Mouse (Mus musculus) spleen, adult 2 months (tissue): ENCODE results near the gene Lrrc55. TPM values are rescaled to one million over a fixed set of nuclear protein-coding genes. Genes with fewer than 3 reads are reported as not detected.

Experiments
- DNase-seq, 2 experiments: peaks; one replicate each; pipeline versions ENCODE4 v3.0.0 to v3.0.0-alpha.2; 2012 to 2021; ENCODE audit warnings: low spot score in 2 of 2, low read depth in 1 of 2
- H3K27ac ChIP-seq: fragments of 200-500 bp; 2 replicates; pipeline ENCODE4 v1.5.1; 2012; ENCODE audit warnings: low read length, inconsistent platforms; ENCODE audit not compliant: insufficient read depth
- H3K27me3 ChIP-seq: fragments of 200-500 bp; 2 replicates; pipeline ENCODE4 v1.6.1; 2012; ENCODE audit warnings: mild to moderate bottlenecking, moderate library complexity, low read length, inconsistent platforms; ENCODE audit not compliant: control insufficient read depth, insufficient read depth
- H3K36me3 ChIP-seq: fragments of 200-500 bp; 2 replicates; pipeline ENCODE4 v1.6.1; 2012; ENCODE audit warnings: mild to moderate bottlenecking, low read length, inconsistent platforms; ENCODE audit not compliant: control insufficient read depth, insufficient read depth
- H3K4me1 ChIP-seq: fragments of 200-500 bp; 2 replicates; pipeline ENCODE4 v1.6.1; 2011; ENCODE audit warnings: inconsistent platforms; ENCODE audit not compliant: control insufficient read depth, insufficient read depth, insufficient read length
- H3K4me3 ChIP-seq: fragments of 200-500 bp; 2 replicates; pipeline ENCODE4 v1.5.1; 2011; ENCODE audit warnings: mild to moderate bottlenecking, inconsistent platforms; ENCODE audit not compliant: insufficient read depth, insufficient read length; ENCODE audit errors: extremely low read depth
- CTCF ChIP-seq: fragments of 200-500 bp; IDR thresholded peaks from 2 replicates; pipeline ENCODE4 v1.5.1; 2011; ENCODE audit warnings: mild to moderate bottlenecking, inconsistent platforms; ENCODE audit not compliant: insufficient read depth, insufficient read length, insufficient replicate concordance; ENCODE audit errors: extremely low read depth
- POLR2A ChIP-seq: fragments of 200-500 bp; IDR thresholded peaks from 2 replicates; pipeline ENCODE4 v1.6.1; 2011; ENCODE audit warnings: low read depth, low read length, inconsistent platforms
- WGBS: fragments of 180-500 bp; shearing (Covaris S2); methylation state at CpG from one replicate; pipeline ENCODE4 v1.1.7; 2018; 5-methylcytosine and 5-hydroxymethylcytosine counted together
- polyA plus RNA-seq: library from polyadenylated mRNA; depleted of rRNA; stranded (reverse); fragments of >200 nt; gene quantifications from 2 replicates; pipeline ENCODE4 v1.2.3, GENCODE M21; 2012

Lrrc55 gene
- polyA plus RNA-seq, 1 experiment, result 0.19 TPM

GRCm38 (mm10) chr2:85167624-85168023 lies 29.4 kb downstream of the Lrrc55 start:
- 39% methylated on average over 1 of the region's 1 CpGs for WGBS
- TF ChIP-seq CTCF, result no peak
- TF ChIP-seq POLR2A, result no peak
- H3K4me3 ChIP-seq, result no peak overlapping the region
- no peaks in the 10 kb centered on the region for H3K27me3 ChIP-seq
- H3K36me3 ChIP-seq, result no peaks in the 10 kb centered on the region
- no peak for DNase-seq
- no peaks in the 10 kb centered on the region; the same call in 1 of the 2 replicates for H3K4me1 ChIP-seq
- H3K27ac ChIP-seq, result no peak overlapping the region

GRCm38 (mm10) chr2:85163311-85164047 lies 33.5 kb downstream of the Lrrc55 start:
- Histone ChIP-seq H3K4me1 (no peaks in the 10 kb centered on the region; the same call in 1 of the 2 replicates), H3K27ac (no peak overlapping the region), H3K36me3 (no peaks in the 10 kb centered on the region), H3K4me3 (no peak overlapping the region), H3K27me3 (no peaks in the 10 kb centered on the region)
- DNase-seq, result no peak
- 57% methylated on average over 7 of the region's 7 CpGs for WGBS
- no peak for TF ChIP-seq CTCF
- no peak for TF ChIP-seq POLR2A

- 86% methylated on average over 1 of the region's 1 CpGs for WGBS
- Histone ChIP-seq H3K4me1 (0 out of 2 replicates have a peak, but pooled peaks cover 2% of the 10 kb centered on the region), H3K4me3 (no peak overlapping the region), H3K27ac (no peak overlapping the region), H3K36me3 (no peaks in the 10 kb centered on the region), H3K27me3 (no peaks in the 10 kb centered on the region)
- TF ChIP-seq CTCF, result no peak
- DNase-seq, result no peak
These were observed 35.3 kb downstream of the Lrrc55 start for GRCm38 (mm10) chr2:85161638-85162093.

- Histone ChIP-seq H3K4me1 (0 out of 2 replicates have a peak, but pooled peaks cover 2% of the 10 kb centered on the region), H3K27me3 (no peaks in the 10 kb centered on the region), H3K27ac (no peak overlapping the region), H3K4me3 (no peak overlapping the region), H3K36me3 (no peaks in the 10 kb centered on the region)
- no peak for TF ChIP-seq CTCF
- TF ChIP-seq POLR2A, result no peak
- DNase-seq, result no peak
- 87% methylated on average over 4 of the region's 4 CpGs for WGBS
These were observed 35.9 kb downstream of the Lrrc55 start for GRCm38 (mm10) chr2:85160901-85161637.

GRCm38 (mm10) chr2:85157382-85157781 lies 39.6 kb downstream of the Lrrc55 start:
- H3K4me3 ChIP-seq, result no peak overlapping the region
- H3K27ac ChIP-seq, result no peak overlapping the region
- H3K36me3 ChIP-seq, result no peaks in the 10 kb centered on the region
- no peak for DNase-seq
- WGBS, result 50% methylated on average over 3 of the region's 3 CpGs
- no peaks in the 10 kb centered on the region for H3K27me3 ChIP-seq
- TF ChIP-seq CTCF (no peak), POLR2A (no peak)
- H3K4me1 ChIP-seq, result 0 out of 2 replicates have a peak, but pooled peaks cover 2% of the 10 kb centered on the region

GRCm38 (mm10) chr2:85156136-85156535 lies 40.9 kb downstream of the Lrrc55 start:
- no peak overlapping the region for H3K27ac ChIP-seq
- H3K4me3 ChIP-seq, result no peak overlapping the region
- no peaks in the 10 kb centered on the region for H3K27me3 ChIP-seq
- 57% methylated on average over 5 of the region's 5 CpGs for WGBS
- no peak for DNase-seq
- no peaks in the 10 kb centered on the region for H3K36me3 ChIP-seq
- no peak for TF ChIP-seq POLR2A
- no peak for TF ChIP-seq CTCF
- H3K4me1 ChIP-seq, result 0 out of 2 replicates have a peak, but pooled peaks cover 2% of the 10 kb centered on the region
